Mouse (Mus musculus) regulatory T cell (primary cell): ENCODE measurements around the gene Pvr.

Experiments used
- in situ Hi-C: fragments of 300-600 bp; cut with MboI, MseI; formaldehyde crosslinking; loops from one replicate; pipeline ENCODE4 v1.15.1; 2025; ENCODE audit warnings: high pct_unique_total_duplicates

The Pvr gene

GRCm38 (mm10) chr7:19871943-19872601 lies 48.9 kb downstream of the Pvr start:
- in situ Hi-C loops, result no loop called here

GRCm38 (mm10) chr7:19871137-19871621 lies 49.8 kb downstream of the Pvr start:
- in situ Hi-C loops, result no loop called here

GRCm38 (mm10) chr7:19867751-19868399 lies 53.1 kb downstream of the Pvr start:
- in situ Hi-C loops, result no loop called here

- in situ Hi-C loops, result no loop called here
Measured at GRCm38 (mm10) chr7:19866490-19866889, 54.5 kb downstream of the Pvr start.

DNA sequence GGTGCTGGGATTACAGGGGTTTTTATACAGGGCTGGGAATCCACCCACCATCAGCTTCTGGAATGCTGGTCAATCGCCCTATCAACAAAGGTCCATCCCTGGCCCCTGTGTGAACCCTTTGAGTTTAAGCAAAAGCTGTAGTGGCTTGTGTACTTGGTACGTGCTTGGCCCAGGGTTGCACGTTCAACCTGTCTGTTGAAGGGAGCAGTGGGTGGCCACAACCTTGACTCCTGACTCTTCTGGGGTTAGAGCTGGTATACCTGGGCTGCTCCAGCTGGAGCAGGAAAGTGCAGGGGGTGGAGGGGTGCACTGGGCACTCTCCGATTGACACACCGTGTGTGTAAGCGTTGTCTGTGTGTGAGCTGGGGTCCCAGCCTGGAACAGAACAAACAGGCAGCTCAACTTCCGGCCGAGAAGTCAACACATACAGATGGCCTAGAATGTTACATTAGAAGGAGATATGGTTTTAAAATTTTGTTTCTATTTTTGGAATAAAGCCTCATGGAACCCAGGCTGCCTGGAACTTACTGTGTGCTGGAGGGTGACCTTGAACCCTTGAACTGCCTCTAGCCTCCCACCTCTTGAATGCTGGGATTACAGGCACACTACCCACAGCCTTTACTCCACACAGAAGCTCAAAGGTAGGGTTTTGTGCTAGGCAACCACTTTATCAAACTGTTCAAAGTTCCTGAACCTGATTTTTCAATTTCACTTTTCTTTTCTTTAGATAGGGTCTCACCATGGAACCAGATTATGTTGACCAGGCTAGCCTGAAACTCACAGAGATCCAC lies 55.5 kb downstream of the Pvr start:
- in situ Hi-C loops, result no loop called here

- in situ Hi-C loops, result no loop called here
Measured at GRCm38 (mm10) chr7:19864241-19864640, 56.7 kb downstream of the Pvr start.

DNA sequence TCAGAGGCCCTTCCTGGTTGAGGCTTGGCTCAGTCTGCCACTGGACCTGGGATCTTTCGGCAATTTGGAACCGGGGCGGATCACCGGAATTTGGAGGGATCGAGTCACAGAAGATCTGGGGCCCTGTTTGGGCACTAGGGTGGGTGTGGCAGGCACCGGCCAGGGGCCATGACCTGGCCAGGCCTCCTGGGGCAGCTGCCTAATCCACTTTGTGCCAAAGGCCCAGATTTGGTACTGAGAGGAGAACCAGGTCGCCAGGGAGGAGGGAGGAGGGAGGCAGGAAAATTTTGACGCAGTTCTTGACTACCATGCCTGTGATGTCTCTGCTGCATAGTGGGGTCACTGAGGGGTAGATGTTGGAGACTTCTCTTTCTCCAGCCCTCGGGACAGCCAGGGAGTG lies 59.8 kb downstream of the Pvr start, which contains the start of gene Ceacam16:
TSS of gene Ceacam16 (minus strand) at position 101 of the 400 bp plus-strand sequence.
- in situ Hi-C loops, result no loop called here

DNA sequence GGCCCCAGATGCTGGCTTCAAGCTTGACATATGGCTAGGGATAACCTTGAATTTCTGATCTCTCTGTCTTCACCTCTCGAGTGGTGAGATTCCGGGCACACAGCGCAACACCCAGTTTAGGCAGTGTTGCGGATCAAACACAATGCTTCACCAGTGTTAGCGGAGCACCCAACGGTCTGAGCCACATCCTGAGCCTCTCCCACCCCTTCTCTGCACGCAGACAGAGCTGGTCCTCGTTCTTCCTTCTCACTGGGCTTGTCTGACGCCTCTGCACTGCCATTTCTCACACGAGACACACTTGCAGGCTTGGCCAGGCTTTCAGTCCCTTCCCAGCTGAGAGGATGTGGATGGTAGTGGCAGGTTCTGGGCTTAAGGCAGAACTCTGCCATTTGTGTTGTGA lies 61.2 kb downstream of the Pvr start:
- in situ Hi-C loops, result no loop called here

- in situ Hi-C loops, result no loop called here
Measured at GRCm38 (mm10) chr7:19856283-19856682, 64.7 kb downstream of the Pvr start.

- in situ Hi-C loops, result no loop called here
Measured at GRCm38 (mm10) chr7:19855663-19856062, 65.3 kb downstream of the Pvr start.
